Mouse (Mus musculus): ENCODE data around the gene Cd83. TPM values are rescaled to one million over a fixed set of nuclear protein-coding genes. Genes with fewer than 3 reads are reported as not detected.

Gene Cd83
- polyA plus RNA-seq, 1 experiment from 2014 or later, result 17.7 TPM

- ATAC-seq (replicated peaks; ENCODE audit: extremely low read depth, insufficient read depth, low FRiP score), result no peak
Measured at GRCm38 (mm10) chr13:43837812-43838211, 53.2 kb downstream of the Cd83 start.

GRCm38 (mm10) chr13:43845151-43845550 lies 60.6 kb downstream of the Cd83 start:
- ATAC-seq (replicated peaks; ENCODE audit: extremely low read depth, insufficient read depth, low FRiP score), result no peak
- H3K27ac ChIP-seq (ENCODE audit: low read length), result no peak overlapping the region
- H3K9me3 ChIP-seq (replicated peaks; ENCODE audit: control insufficient read depth, low read length), result no peaks in the 10 kb centered on the region
- no peak overlapping the region for H3K4me2 ChIP-seq (ENCODE audit: low read depth, low read length)
- no peaks in the 10 kb centered on the region for H3K36me3 ChIP-seq (ENCODE audit: control insufficient read depth, insufficient read depth)
- H3K4me3 ChIP-seq (ENCODE audit: low read length), result no peak overlapping the region
- H3K27me3 ChIP-seq (ENCODE audit: control insufficient read depth, insufficient read depth, low read length), result no peaks in the 10 kb centered on the region
- WGBS, result 76% methylated on average over 5 of the region's 5 CpGs
- no peaks in the 10 kb centered on the region for H3K4me1 ChIP-seq (ENCODE audit: control insufficient read depth, insufficient read depth, low read length)
- H3K9ac ChIP-seq (ENCODE audit: low read length), result no peak overlapping the region

More at GRCm38 (mm10) chr13:43837812-43838211, 53.2 kb downstream of the Cd83 start:
- Histone ChIP-seq H3K9me3 (replicated peaks; ENCODE audit: control insufficient read depth, low read length) (no peaks in the 10 kb centered on the region), H3K4me3 (ENCODE audit: low read length) (no peak overlapping the region), H3K4me1 (ENCODE audit: control insufficient read depth, insufficient read depth, low read length) (no peaks in the 10 kb centered on the region), H3K9ac (ENCODE audit: low read length) (no peak overlapping the region), H3K27me3 (ENCODE audit: control insufficient read depth, insufficient read depth, low read length) (no peaks in the 10 kb centered on the region), H3K27ac (ENCODE audit: low read length) (no peak overlapping the region), H3K36me3 (ENCODE audit: control insufficient read depth, insufficient read depth) (no peaks in the 10 kb centered on the region), H3K4me2 (ENCODE audit: low read depth, low read length) (no peak overlapping the region)
- 70% methylated on average over 4 of the region's 4 CpGs for WGBS

- no peak for ATAC-seq (replicated peaks; ENCODE audit: extremely low read depth, insufficient read depth, low FRiP score)
- Histone ChIP-seq H3K27ac (ENCODE audit: low read length) (no peak overlapping the region), H3K36me3 (ENCODE audit: control insufficient read depth, insufficient read depth) (no peaks in the 10 kb centered on the region), H3K4me2 (ENCODE audit: low read depth, low read length) (no peak overlapping the region), H3K4me3 (ENCODE audit: low read length) (no peak overlapping the region), H3K27me3 (ENCODE audit: control insufficient read depth, insufficient read depth, low read length) (no peaks in the 10 kb centered on the region), H3K9me3 (replicated peaks; ENCODE audit: control insufficient read depth, low read length) (no peaks in the 10 kb centered on the region), H3K9ac (ENCODE audit: low read length) (no peak overlapping the region), H3K4me1 (ENCODE audit: control insufficient read depth, insufficient read depth, low read length) (no peaks in the 10 kb centered on the region)
- WGBS, result 82% methylated on average over 7 of the region's 7 CpGs
Measured at GRCm38 (mm10) chr13:43847186-43847585, 62.6 kb downstream of the Cd83 start.

- H3K4me1 ChIP-seq (ENCODE audit: control insufficient read depth, insufficient read depth, low read length), result no peaks in the 10 kb centered on the region
- H3K4me3 ChIP-seq (ENCODE audit: low read length), result no peak overlapping the region
- H3K27ac ChIP-seq (ENCODE audit: low read length), result no peak overlapping the region
- H3K4me2 ChIP-seq (ENCODE audit: low read depth, low read length), result no peak overlapping the region
- H3K27me3 ChIP-seq (ENCODE audit: control insufficient read depth, insufficient read depth, low read length), result no peaks in the 10 kb centered on the region
- no peak overlapping the region for H3K9ac ChIP-seq (ENCODE audit: low read length)
- ATAC-seq (replicated peaks; ENCODE audit: extremely low read depth, insufficient read depth, low FRiP score), result no peak
- WGBS, result 47% methylated on average over 4 of the region's 4 CpGs
- H3K9me3 ChIP-seq (replicated peaks; ENCODE audit: control insufficient read depth, low read length), result no peaks in the 10 kb centered on the region
- H3K36me3 ChIP-seq (ENCODE audit: control insufficient read depth, insufficient read depth), result no peaks in the 10 kb centered on the region
Measured at GRCm38 (mm10) chr13:43849816-43850215, 65.2 kb downstream of the Cd83 start.

- Histone ChIP-seq H3K9me3 (replicated peaks; ENCODE audit: control insufficient read depth, low read length) (no peaks in the 10 kb centered on the region), H3K9ac (ENCODE audit: low read length) (no peak overlapping the region), H3K27ac (ENCODE audit: low read length) (no peak overlapping the region), H3K27me3 (ENCODE audit: control insufficient read depth, insufficient read depth, low read length) (no peaks in the 10 kb centered on the region), H3K4me2 (ENCODE audit: low read depth, low read length) (no peak overlapping the region), H3K36me3 (ENCODE audit: control insufficient read depth, insufficient read depth) (no peaks in the 10 kb centered on the region), H3K4me3 (ENCODE audit: low read length) (no peak overlapping the region), H3K4me1 (ENCODE audit: control insufficient read depth, insufficient read depth, low read length) (no peaks in the 10 kb centered on the region)
- no peak for ATAC-seq (replicated peaks; ENCODE audit: extremely low read depth, insufficient read depth, low FRiP score)
- WGBS, result 70% methylated on average over 4 of the region's 4 CpGs
Measured at GRCm38 (mm10) chr13:43851108-43851507, 66.5 kb downstream of the Cd83 start.

Other genes with a start within 250 kb of the Cd83 start
- gene Mcur1, start 224.6 kb upstream of the Cd83 start, polyA plus RNA-seq (2015; fragmentation: Nextera tagmentation; extraction: Ambion mirVana), result 14.7 and 16.9 TPM in 2 replicates
- gene Rnf182, start 169.1 kb upstream of the Cd83 start, polyA plus RNA-seq (2015; fragmentation: Nextera tagmentation; extraction: Ambion mirVana), result 1.7 and 2.3 TPM in 2 replicates